13 mouse cellular contexts compared by ENCODE assay signal in genomic region chr16:48809374-48809773, GRCm38 (mm10). TPM values are rescaled to one million over a fixed set of nuclear protein-coding genes. Genes with fewer than 3 reads are reported as not detected.
DNase-seq lines count a peak whose midpoint lies in the region; ATAC-seq and TF ChIP-seq lines count a peak whose summit lies in the region.
"Had no signal": no experiment of that assay in that cellular context is flagged by ENCODE, and none has a peak within 500 bp of the region (broad histone marks: within the 10 kb centered on the region; RNA-seq: fewer than 3 reads in every experiment).

No protein-coding gene starts in this region.

- no peaks in the 10 kb centered on the region for H3K9me3 ChIP-seq in lung, embryonic 14.5 days (ENCODE audit: low read depth, low read length)
- H3K9me3 ChIP-seq: heart, embryonic 10.5 days; hindbrain, embryonic 13.5 days; limb, embryonic 12.5 days; neural tube, embryonic 13.5 days had no signal

- 0 out of 2 replicates have a peak, but pooled peaks have one; percentile 15 for TF ChIP-seq CTCF in lung, embryonic 14.5 days (IDR thresholded peaks at IDR 0.05; ENCODE audit: low read depth)
- TF ChIP-seq CTCF in gastrocnemius, adult 2 months (IDR thresholded peaks at IDR 0.05): no peak

- H3K4me2 ChIP-seq in lung, embryonic 14.5 days: no peak overlapping the region
- H3K4me2 ChIP-seq: hindbrain, embryonic 13.5 days; limb, embryonic 12.5 days; neural tube, embryonic 13.5 days had no signal

- no peak overlapping the region for H3K4me3 ChIP-seq in lung, embryonic 14.5 days (ENCODE audit: low read depth, low read length)
- H3K4me3 ChIP-seq in gastrocnemius, adult 2 months: no peak overlapping the region
- H3K4me3 ChIP-seq: heart, embryonic 10.5 days; hindbrain, embryonic 13.5 days; limb, embryonic 12.5 days; neural tube, embryonic 13.5 days had no signal

- peak; percentile 7 to 31 for DNase-seq in adrenal gland, postnatal 36 days
- DNase-seq in adrenal gland, postnatal 4 days (ENCODE audit: low spot score in 2 of 2): no peak
- DNase-seq in lung, embryonic 14.5 days: peak; percentile 14
- no peak for DNase-seq in lung, postnatal 4 days
- peak; percentile 47 for DNase-seq in NIH3T3 (ENCODE audit: low read depth)
- peak; percentile 69 for DNase-seq in thymus, postnatal 0 days (ENCODE audit: low spot score)
- no peak for DNase-seq in frontal cortex, postnatal 14 days (ENCODE audit: low spot score in 2 of 2)
- DNase-seq in gastrocnemius, adult 2 months: no peak

- no peaks in the 10 kb centered on the region for H3K36me3 ChIP-seq in lung, embryonic 14.5 days (ENCODE audit: insufficient read depth)
- H3K36me3 ChIP-seq: heart, embryonic 10.5 days; hindbrain, embryonic 13.5 days; limb, embryonic 12.5 days; neural tube, embryonic 13.5 days had no signal

- no peaks in the 10 kb centered on the region for H3K27me3 ChIP-seq in lung, embryonic 14.5 days (ENCODE audit: insufficient read depth, low read length)
- H3K27me3 ChIP-seq: hindbrain, embryonic 13.5 days; limb, embryonic 12.5 days; neural tube, embryonic 13.5 days had no signal

- no peak for ATAC-seq in lung, embryonic 14.5 days (ENCODE audit: insufficient read depth)

- H3K9ac ChIP-seq in lung, embryonic 14.5 days: no peak overlapping the region
- H3K9ac ChIP-seq: hindbrain, embryonic 13.5 days; limb, embryonic 12.5 days; neural tube, embryonic 13.5 days had no signal

- WGBS in lung, embryonic 14.5 days: 47% methylated on average over 2 of the region's 2 CpGs

- H3K27ac ChIP-seq in lung, embryonic 14.5 days (ENCODE audit: low read depth): no peak overlapping the region
- no peak overlapping the region for H3K27ac ChIP-seq in gastrocnemius, adult 2 months
- H3K27ac ChIP-seq: heart, embryonic 10.5 days; hindbrain, embryonic 13.5 days; limb, embryonic 12.5 days; neural tube, embryonic 13.5 days had no signal

- intact Hi-C loops in gastrocnemius, adult 2 months (cut with DNase I): no loop called here

- no peaks in the 10 kb centered on the region for H3K4me1 ChIP-seq in lung, embryonic 14.5 days (ENCODE audit: insufficient read depth)
- H3K4me1 ChIP-seq: heart, embryonic 10.5 days; hindbrain, embryonic 13.5 days; limb, embryonic 12.5 days; neural tube, embryonic 13.5 days had no signal

RNA-seq across cellular contexts. Expression of gene Retnlb, which starts 7.3 kb away (rescaled TPM):
- not detected for total RNA-seq in adrenal gland, postnatal 36 days (2021)
- not detected for total RNA-seq in adrenal gland, postnatal 4 days (2021)
- polyA plus RNA-seq in lung, embryonic 14.5 days (2014; fragmentation: Nextera tagmentation; extraction: Ambion mirVana): 0.83 and 1.5 TPM in 2 replicates
- polyA plus RNA-seq in thymus, postnatal 0 days (2015; fragmentation: Nextera tagmentation; extraction: Ambion mirVana): 0.51 and 0.55 TPM in 2 replicates
- not detected for total RNA-seq in gastrocnemius, adult 2 months (2021)
- total RNA-seq: megakaryocyte-erythroid progenitor cell, adult 5-6 weeks had no signal
- polyA plus RNA-seq: heart, embryonic 10.5 days; hindbrain, embryonic 13.5 days; limb, embryonic 12.5 days; neural tube, embryonic 13.5 days had no signal

RNA-seq across cellular contexts. Expression of gene Retnla, which starts 33.0 kb away (rescaled TPM):
- 10 to 100 TPM; 10.9 to 30.4 TPM for total RNA-seq in adrenal gland, postnatal 36 days (2021)
- total RNA-seq in adrenal gland, postnatal 4 days (2021): under 1 TPM in 1 of 2 experiments, not detected in 1; 0.73 TPM
- 0.46 and 0.67 TPM in 2 replicates for polyA plus RNA-seq in lung, embryonic 14.5 days (2014; fragmentation: Nextera tagmentation; extraction: Ambion mirVana)
- 7.2 and 11.2 TPM in 2 replicates for polyA plus RNA-seq in thymus, postnatal 0 days (2015; fragmentation: Nextera tagmentation; extraction: Ambion mirVana)
- 1 to 10 TPM; 2.8 to 8.4 TPM for total RNA-seq in gastrocnemius, adult 2 months (2021)
- total RNA-seq: megakaryocyte-erythroid progenitor cell, adult 5-6 weeks had no signal
- polyA plus RNA-seq: heart, embryonic 10.5 days; hindbrain, embryonic 13.5 days; limb, embryonic 12.5 days; neural tube, embryonic 13.5 days had no signal

RNA-seq across cellular contexts. Expression of gene Trat1, which starts 37.6 kb away (rescaled TPM):
- total RNA-seq in adrenal gland, postnatal 36 days (2021): not detected
- not detected for total RNA-seq in adrenal gland, postnatal 4 days (2021)
- polyA plus RNA-seq in lung, embryonic 14.5 days (2014; fragmentation: Nextera tagmentation; extraction: Ambion mirVana): not detected in 2 replicates
- polyA plus RNA-seq in thymus, postnatal 0 days (2015; fragmentation: Nextera tagmentation; extraction: Ambion mirVana): 175 and 176 TPM in 2 replicates
- not detected for total RNA-seq in gastrocnemius, adult 2 months (2021)
- polyA plus RNA-seq: heart, embryonic 10.5 days; limb, embryonic 12.5 days; neural tube, embryonic 13.5 days had no signal

Comparison
In these comparisons a context has a peak if more than half of its experiments do, and no peak if none do; other contexts are left out.
1. DNase-seq: peak in adrenal gland, postnatal 36 days (2 of 2), lung, embryonic 14.5 days (single experiment), NIH3T3 (single experiment) and thymus, postnatal 0 days (single experiment); none in adrenal gland, postnatal 4 days (0 of 2), lung, postnatal 4 days (0 of 2), frontal cortex, postnatal 14 days (0 of 2) and gastrocnemius, adult 2 months (single experiment).